Mouse (Mus musculus) liver, adult 2 months (tissue): ENCODE results near the gene Spata18.

Source experiments
- CTCF ChIP-seq: fragments of 200-500 bp; IDR thresholded peaks from 2 replicates; pipeline ENCODE4 v1.5.1; 2011; ENCODE audit warnings: low read depth, low read length, control low read depth
- POLR2A ChIP-seq: fragments of 200-500 bp; IDR thresholded peaks from 2 replicates; pipeline ENCODE4 v1.6.1; 2011; ENCODE audit warnings: low read length, control low read depth; ENCODE audit not compliant: insufficient read depth; ENCODE audit errors: extremely low read depth

GRCm38 (mm10) chr5:73701063-73701890 lies 50.1 kb downstream of the Spata18 start:
- TF ChIP-seq CTCF (no peak), POLR2A (no peak)
